Mouse (Mus musculus): Measurements from ENCODE around the gene Por. TPM values are rescaled to one million over a fixed set of nuclear protein-coding genes. Genes with fewer than 3 reads are reported as not detected.

Gene Por
- total and polyA plus RNA-seq, 3 experiments, result 40.3 to 64.4 TPM; not detected in 1

- H3K36me3 ChIP-seq (ENCODE audit: control insufficient read depth in 1 of 2, insufficient read depth in 2 of 2, low read length in 2 of 2), result peaks cover 0 to 2% of the 10 kb centered on the region in 2 experiments; a peak in 2 of 4 replicates
- no peak overlapping the region for H3K4me3 ChIP-seq (ENCODE audit: control insufficient read depth in 1 of 2, insufficient read depth in 1 of 2, low read depth in 2 of 2, low read length in 2 of 2)
- no peaks in the 10 kb centered on the region for H3K4me1 ChIP-seq (ENCODE audit: control insufficient read depth in 1 of 2, insufficient read depth in 2 of 2, low read length in 2 of 2)
- H3K79me2 ChIP-seq (ENCODE audit: control insufficient read depth, insufficient read depth, low read length, poor library complexity), result no peaks in the 10 kb centered on the region
- no peaks in the 10 kb centered on the region for H3K9me3 ChIP-seq (replicated peaks; ENCODE audit: insufficient read depth, low read length)
- TF ChIP-seq MXI1 (IDR thresholded peaks at IDR 0.05; ENCODE audit: low read depth, low read length) (no peak), BHLHE40 (IDR thresholded peaks at IDR 0.05; ENCODE audit: borderline replicate concordance, low read depth, low read length) (no peak), KAT2A (conservative IDR thresholded peaks at IDR 0.05; ENCODE audit: low read depth, low read length) (no peak), MAFK (IDR thresholded peaks at IDR 0.05; ENCODE audit: borderline replicate concordance, low read depth, low read length) (no peak), ETS1 (IDR thresholded peaks at IDR 0.05; ENCODE audit: low read depth, low read length) (no peak), UBTF (IDR thresholded peaks at IDR 0.05; ENCODE audit: borderline replicate concordance, insufficient read depth, low read depth, low read length) (no peak), JUND (IDR thresholded peaks at IDR 0.05; ENCODE audit: low read depth, low read length) (no peak), MYC (IDR thresholded peaks at IDR 0.05; ENCODE audit: low read depth, low read length) (no peak), POLR2AphosphoS5 (IDR thresholded peaks at IDR 0.05; ENCODE audit: borderline replicate concordance, low read depth, low read length) (no peak), TAL1 (IDR thresholded peaks at IDR 0.05; ENCODE audit: low read length) (no peak), GABPA (IDR thresholded peaks at IDR 0.05; ENCODE audit: low read depth, low read length) (no peak)
- no peak for DNase-seq (ENCODE audit: low read depth, low spot score)
- no peak overlapping the region for H3K27ac ChIP-seq (ENCODE audit: control insufficient read depth, low read depth, low read length)
- H3K9ac ChIP-seq (ENCODE audit: control insufficient read depth, low read depth, low read length, poor library complexity, severe bottlenecking), result no peak overlapping the region
- H3K27me3 ChIP-seq (ENCODE audit: control insufficient read depth in 1 of 2, insufficient read depth in 2 of 2, low read length in 2 of 2), result no peaks in the 10 kb centered on the region
Observed at GRCm38 (mm10) chr5:135731322-135731721, 61.5 kb downstream of the Por start.

- H3K9me3 ChIP-seq (replicated peaks; ENCODE audit: insufficient read depth, low read length), result no peaks in the 10 kb centered on the region
- no peak for TF ChIP-seq MAZ (IDR thresholded peaks at IDR 0.05; ENCODE audit: low read depth, low read length)
- no peak for TF ChIP-seq POLR2A (IDR thresholded peaks at IDR 0.05; ENCODE audit: control insufficient read depth in 1 of 2, insufficient read depth in 1 of 2, low read depth in 1 of 2, low read length in 2 of 2, poor library complexity in 1 of 2)
- no peak for TF ChIP-seq TBP (IDR thresholded peaks at IDR 0.05; ENCODE audit: low read depth, low read length)
- TF ChIP-seq CHD1 (IDR thresholded peaks at IDR 0.05; ENCODE audit: low read depth, low read length), result no peak
- TF ChIP-seq MEF2A (IDR thresholded peaks at IDR 0.05; ENCODE audit: extremely low read depth, insufficient replicate concordance, low read depth, low read length, poor library complexity, severe bottlenecking), result no peak
- TF ChIP-seq MAFK (IDR thresholded peaks at IDR 0.05; ENCODE audit: borderline replicate concordance, low read depth, low read length), result no peak
- no peak for TF ChIP-seq GABPA (IDR thresholded peaks at IDR 0.05; ENCODE audit: low read depth, low read length)
- no peak for TF ChIP-seq SMC3 (IDR thresholded peaks at IDR 0.05; ENCODE audit: low read depth, low read length)
- TF ChIP-seq E2F4 (IDR thresholded peaks at IDR 0.05; ENCODE audit: borderline replicate concordance, low read depth, low read length), result no peak
- TF ChIP-seq NELFE (IDR thresholded peaks at IDR 0.05; ENCODE audit: low read depth, low read length), result no peak
- no peak for TF ChIP-seq CTCF (IDR thresholded peaks at IDR 0.05 in 2 of 3, conservative IDR thresholded peaks at IDR 0.05 in 1 of 3; ENCODE audit: control insufficient read depth in 1 of 3, insufficient read depth in 1 of 3, low read depth in 2 of 3, low read length in 3 of 3, poor library complexity in 1 of 3, severe bottlenecking in 1 of 3)
- no peak for TF ChIP-seq BHLHE40 (IDR thresholded peaks at IDR 0.05; ENCODE audit: borderline replicate concordance, low read depth, low read length)
- no peak for TF ChIP-seq RCOR1 (IDR thresholded peaks at IDR 0.05; ENCODE audit: low read depth, low read length)
- TF ChIP-seq TCF12 (IDR thresholded peaks at IDR 0.05; ENCODE audit: low read depth, low read length), result no peak
- no peak for TF ChIP-seq TAL1 (IDR thresholded peaks at IDR 0.05; ENCODE audit: low read length)
- TF ChIP-seq ZNF384 (IDR thresholded peaks at IDR 0.05; ENCODE audit: low read depth, low read length), result no peak
- no peak for TF ChIP-seq HCFC1 (IDR thresholded peaks at IDR 0.05; ENCODE audit: low read depth, low read length)
Observed at GRCm38 (mm10) chr5:135733071-135733470, 63.2 kb downstream of the Por start.

More at GRCm38 (mm10) chr5:135733071-135733470, 63.2 kb downstream of the Por start:
- Histone ChIP-seq H3K4me3 (ENCODE audit: control insufficient read depth in 1 of 2, insufficient read depth in 1 of 2, low read depth in 2 of 2, low read length in 2 of 2) (no peak overlapping the region), H3K27ac (ENCODE audit: control insufficient read depth, low read depth, low read length) (no peak overlapping the region), H3K79me2 (ENCODE audit: control insufficient read depth, insufficient read depth, low read length, poor library complexity) (no peaks in the 10 kb centered on the region), H3K4me1 (ENCODE audit: control insufficient read depth in 1 of 2, insufficient read depth in 2 of 2, low read length in 2 of 2) (0 out of 4 replicates have a peak, but pooled peaks cover 0 to under 1% of the 10 kb centered on the region in 2 experiments), H3K36me3 (ENCODE audit: control insufficient read depth in 1 of 2, insufficient read depth in 2 of 2, low read length in 2 of 2) (peaks cover 0 to 2% of the 10 kb centered on the region in 2 experiments; a peak in 2 of 4 replicates), H3K9ac (ENCODE audit: control insufficient read depth, low read depth, low read length, poor library complexity, severe bottlenecking) (no peak overlapping the region), H3K27me3 (ENCODE audit: control insufficient read depth in 1 of 2, insufficient read depth in 2 of 2, low read length in 2 of 2) (no peaks in the 10 kb centered on the region)
- no peak for DNase-seq (ENCODE audit: low read depth, low spot score)
